Mouse (Mus musculus) liver, postnatal 0 days (tissue): ENCODE results near the gene E2f4. TPM values are rescaled to one million over a fixed set of nuclear protein-coding genes. Genes with fewer than 3 reads are reported as not detected.
A peak's percentile ranks its signal among the peaks of the same experiment; 100 is the strongest.

ENCODE experiments used
- ATAC-seq: fragments of 200-750 bp; cut with Nextera tagmentation; 2 replicates; pipeline ENCODE4 v1.8.0; 2017; ENCODE audit warnings: mild to moderate bottlenecking, moderate library complexity
- DNase-seq: peaks from one replicate; pipeline ENCODE4 v3.0.0-alpha.2; 2016
- H3K27ac ChIP-seq: fragments of 300-500 bp; sonication (generic); 2 replicates; pipeline ENCODE4 v1.5.1; 2014; ENCODE audit warnings: antibody characterized with exemption, moderate library complexity, mild to moderate bottlenecking, low read depth
- H3K27me3 ChIP-seq: fragments of 300-500 bp; sonication (generic); 2 replicates; pipeline ENCODE4 v1.6.1; 2014; ENCODE audit warnings: low read length, control low read depth, mixed read lengths; ENCODE audit not compliant: insufficient read depth
- H3K36me3 ChIP-seq: fragments of 300-500 bp; sonication (generic); replicated peaks from 2 replicates; pipeline ENCODE4 v1.6.1; 2014; ENCODE audit warnings: mild to moderate bottlenecking, control low read depth, low read length, moderate library complexity, mixed read lengths; ENCODE audit not compliant: insufficient read depth
- H3K4me1 ChIP-seq: fragments of 300-500 bp; sonication (generic); 2 replicates; pipeline ENCODE4 v1.6.1; 2014; ENCODE audit warnings: antibody characterized with exemption, mild to moderate bottlenecking, control low read depth; ENCODE audit not compliant: insufficient read depth
- H3K4me2 ChIP-seq: fragments of 300-500 bp; sonication (generic); 2 replicates; pipeline ENCODE4 v1.6.1; 2014; ENCODE audit warnings: low read depth, mild to moderate bottlenecking, low read length, moderate library complexity, mixed read lengths
- H3K4me3 ChIP-seq: fragments of 300-500 bp; sonication (generic); 2 replicates; pipeline ENCODE4 v1.5.1; 2014; ENCODE audit warnings: low read depth, low read length
- H3K9ac ChIP-seq: fragments of 300-500 bp; sonication (generic); replicated peaks from 2 replicates; pipeline ENCODE4 v1.6.1; 2014; ENCODE audit warnings: mild to moderate bottlenecking, moderate library complexity
- H3K9me3 ChIP-seq: fragments of 300-500 bp; sonication (generic); 2 replicates; pipeline ENCODE4 v1.6.1; 2016; ENCODE audit warnings: mild to moderate bottlenecking, control low read depth, low read length, mixed read lengths
- CTCF ChIP-seq: sonication (generic); IDR thresholded peaks from 2 replicates; pipeline ENCODE4 v1.5.1; 2016; ENCODE audit warnings: antibody characterized with exemption, low read depth
- EP300 ChIP-seq: IDR thresholded peaks from 2 replicates; pipeline ENCODE4 v1.6.1; 2016; ENCODE audit warnings: antibody characterized with exemption, low read depth, mild to moderate bottlenecking
- WGBS: fragments of 180-500 bp; shearing (Covaris S2); extraction: QIAGEN DNeasy Blood & Tissue Kit; methylation state at CpG from one replicate; pipeline ENCODE4 v1.1.7; 2014; ENCODE audit not compliant: insufficient replicate concordance; 5-methylcytosine and 5-hydroxymethylcytosine counted together
- polyA plus RNA-seq: library from polyadenylated mRNA; unstranded; fragments of >200 nt; fragmentation: Nextera tagmentation; extraction: Ambion mirVana; gene quantifications from 2 replicates; pipeline ENCODE4 v1.2.1, GENCODE M21; 2015

Gene E2f4
- polyA plus RNA-seq, 1 experiment from 2014 or later, result 62.9 TPM

- peaks cover 28% of the 10 kb centered on the region for H3K4me1 ChIP-seq
- peak overlapping the region; percentile 76 for H3K4me2 ChIP-seq
- ATAC-seq (peak; percentile 28; the same call in 1 of the 2 replicates), DNase-seq (no peak)
- no peaks in the 10 kb centered on the region for H3K9me3 ChIP-seq
- 16% methylated on average over 10 of the region's 10 CpGs for WGBS
- peak overlapping the region; percentile 30; the same call in 1 of the 2 replicates for H3K9ac ChIP-seq
- peaks cover 67% of the 10 kb centered on the region for H3K27me3 ChIP-seq
- TF ChIP-seq EP300, result no peak
- no peak for TF ChIP-seq CTCF
- no peaks in the 10 kb centered on the region for H3K36me3 ChIP-seq
- H3K27ac ChIP-seq, result no peak overlapping the region
- H3K4me3 ChIP-seq, result peak overlapping the region; percentile 42
Measured at GRCm38 (mm10) chr8:105269075-105269458, 28.4 kb upstream of the E2f4 start.

- WGBS, result 1% methylated on average over 40 of the region's 42 CpGs
- TF ChIP-seq CTCF (no peak), EP300 (no peak)
- peak; percentile 49 for DNase-seq
- H3K9me3 ChIP-seq, result no peaks in the 10 kb centered on the region
- no peak within 1 kb of the TSS for H3K27ac ChIP-seq
- peak within 1 kb of the TSS; percentile 76 for H3K4me2 ChIP-seq
- H3K9ac ChIP-seq, result peak within 1 kb of the TSS; percentile 30; the same call in 1 of the 2 replicates
- H3K36me3 ChIP-seq, result no peaks in the 10 kb centered on the region
- peak; percentile 58 for ATAC-seq
- H3K4me3 ChIP-seq, result peak within 1 kb of the TSS; percentile 42
- H3K27me3 ChIP-seq, result peaks cover 71% of the 10 kb centered on the region
- peaks cover 26% of the 10 kb centered on the region for H3K4me1 ChIP-seq
Measured at GRCm38 (mm10) chr8:105269461-105269947, 28.0 kb upstream of the E2f4 start, which contains the start of gene Hsf4. Hsf4 (plus strand) TSS chr8:105269801.

GRCm38 (mm10) chr8:105270101-105270915 lies 27.2 kb upstream of the E2f4 start:
- ATAC-seq (no peak), DNase-seq (no peak)
- Histone ChIP-seq H3K27me3 (peaks cover 80% of the 10 kb centered on the region), H3K4me2 (peak overlapping the region; percentile 76; the same call in 1 of the 2 replicates), H3K36me3 (no peaks in the 10 kb centered on the region), H3K27ac (no peak overlapping the region), H3K9me3 (no peaks in the 10 kb centered on the region), H3K4me3 (peak overlapping the region; percentile 42), H3K4me1 (peaks cover 19% of the 10 kb centered on the region), H3K9ac (no peak overlapping the region)
- no peak for TF ChIP-seq CTCF
- TF ChIP-seq EP300, result no peak
- WGBS, result 6% methylated on average over 39 of the region's 39 CpGs

DNA sequence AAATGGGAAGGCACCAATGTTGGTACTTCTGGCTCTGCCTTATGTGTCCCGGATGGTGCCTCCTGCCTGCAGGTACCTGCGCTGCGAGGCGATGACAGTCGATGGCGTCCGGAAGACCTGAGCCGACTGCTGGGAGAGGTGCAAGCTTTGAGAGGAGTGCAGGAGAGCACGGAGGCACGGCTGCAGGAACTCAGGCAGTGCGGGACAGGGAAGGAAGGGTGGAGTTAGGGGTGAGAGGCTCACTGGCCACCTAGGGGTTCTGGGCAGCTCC lies 26.6 kb upstream of the E2f4 start:
- Histone ChIP-seq H3K27me3 (peaks cover 85% of the 10 kb centered on the region), H3K4me3 (no peak overlapping the region)
- 4% methylated on average over 11 of the region's 11 CpGs for WGBS

GRCm38 (mm10) chr8:105275387-105275786 lies 22.1 kb upstream of the E2f4 start:
- DNase-seq (no peak), ATAC-seq (no peak)
- Histone ChIP-seq H3K27me3 (peaks cover 91% of the 10 kb centered on the region), H3K4me3 (no peak overlapping the region), H3K4me2 (no peak overlapping the region), H3K9ac (no peak overlapping the region), H3K36me3 (no peaks in the 10 kb centered on the region), H3K4me1 (peaks cover 16% of the 10 kb centered on the region), H3K9me3 (no peaks in the 10 kb centered on the region), H3K27ac (no peak overlapping the region)
- 15% methylated on average over 11 of the region's 11 CpGs for WGBS
- TF ChIP-seq CTCF (no peak), EP300 (no peak)

More for the DNA sequence above, 26.6 kb upstream of the E2f4 start:
- Histone ChIP-seq H3K36me3 (no peaks in the 10 kb centered on the region), H3K4me1 (peaks cover 17% of the 10 kb centered on the region), H3K9me3 (no peaks in the 10 kb centered on the region), H3K27ac (no peak overlapping the region), H3K9ac (no peak overlapping the region), H3K4me2 (no peak overlapping the region)
- ATAC-seq (no peak), DNase-seq (no peak)
- TF ChIP-seq EP300, result no peak
- TF ChIP-seq CTCF, result 0 out of 2 replicates have a peak, but pooled peaks have one; percentile 6

DNA sequence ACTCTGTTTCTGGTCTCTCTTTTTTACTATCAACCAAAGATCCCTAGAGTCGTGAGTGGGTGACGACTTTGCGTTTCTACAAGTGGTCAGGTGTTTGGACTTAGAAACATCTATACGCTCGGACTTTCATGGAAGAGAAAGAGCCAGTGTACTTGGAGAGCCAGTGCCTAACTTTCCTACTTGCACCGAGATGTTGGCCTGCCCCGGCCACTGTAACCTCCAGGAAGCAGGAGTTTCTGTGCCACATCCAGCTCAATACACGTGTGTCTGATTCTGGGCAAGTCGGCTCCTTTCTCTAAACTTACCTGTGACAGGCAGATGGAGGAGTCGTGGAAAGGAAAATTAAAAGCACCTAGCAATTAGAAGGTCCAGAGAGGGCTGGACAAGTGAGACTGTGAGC lies 21.6 kb upstream of the E2f4 start, which contains the start of gene Nol3:
Nol3 (plus strand) TSS at position 301 of the 400 bp plus-strand sequence.
- Histone ChIP-seq H3K36me3 (no peaks in the 10 kb centered on the region), H3K9me3 (no peaks in the 10 kb centered on the region), H3K27ac (no peak within 1 kb of the TSS), H3K4me1 (peaks cover 16% of the 10 kb centered on the region), H3K4me3 (peak within 1 kb of the TSS; percentile 36), H3K27me3 (peaks cover 86% of the 10 kb centered on the region), H3K9ac (peak within 1 kb of the TSS; percentile 30), H3K4me2 (peak within 1 kb of the TSS; percentile 70)
- no peak for TF ChIP-seq EP300
- TF ChIP-seq CTCF, result no peak
- DNase-seq (no peak), ATAC-seq (no peak)
- WGBS, result 9% methylated on average over 10 of the region's 10 CpGs
